Mouse (Mus musculus) heart, postnatal 25 days (tissue): ENCODE results near the gene Rbpj. TPM values are rescaled to one million over a fixed set of nuclear protein-coding genes. Genes with fewer than 3 reads are reported as not detected.

ENCODE experiments used
- DNase-seq: peaks from one replicate; pipeline ENCODE4 v3.0.0; 2022; ENCODE audit warnings: low spot score
- intact Hi-C: fragments of 180-260 bp; cut with DNase I; formaldehyde crosslinking; loops from one replicate; pipeline ENCODE4 v1.15.1; 2025
- total RNA-seq, 2 experiments: library from RNA; stranded (reverse); gene quantifications; 2 replicates each; pipeline ENCODE4 v1.2.3; 2021

Gene Rbpj
- total RNA-seq, 2 experiments from 2014 or later: 23.4 to 32.5 TPM

DNA sequence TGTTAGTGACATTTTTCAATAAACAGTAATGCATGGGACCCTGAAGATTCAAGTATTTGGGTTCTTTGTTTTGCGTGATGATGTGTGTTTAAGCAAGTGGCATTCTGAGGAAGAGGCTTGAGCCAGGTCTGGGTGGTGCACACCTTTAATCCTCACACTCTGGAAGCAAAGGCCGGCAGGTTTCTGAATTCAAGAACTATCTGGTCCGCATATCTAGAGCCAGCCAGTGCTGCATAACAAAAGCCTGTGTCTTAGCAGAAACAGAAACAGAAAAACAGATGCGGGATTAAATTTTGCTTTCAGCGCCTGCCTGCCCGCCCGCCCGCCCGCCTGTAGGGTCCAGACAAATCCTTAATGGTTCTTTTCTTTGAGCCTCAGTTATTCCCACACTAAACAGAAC lies 1.6 kb downstream of the Rbpj start:
- no peak for DNase-seq
- intact Hi-C loops: loop anchor here (5.0 kb wide), 1 partner anchor 35 kb away; no protein-coding TSS in a partner anchor

DNA sequence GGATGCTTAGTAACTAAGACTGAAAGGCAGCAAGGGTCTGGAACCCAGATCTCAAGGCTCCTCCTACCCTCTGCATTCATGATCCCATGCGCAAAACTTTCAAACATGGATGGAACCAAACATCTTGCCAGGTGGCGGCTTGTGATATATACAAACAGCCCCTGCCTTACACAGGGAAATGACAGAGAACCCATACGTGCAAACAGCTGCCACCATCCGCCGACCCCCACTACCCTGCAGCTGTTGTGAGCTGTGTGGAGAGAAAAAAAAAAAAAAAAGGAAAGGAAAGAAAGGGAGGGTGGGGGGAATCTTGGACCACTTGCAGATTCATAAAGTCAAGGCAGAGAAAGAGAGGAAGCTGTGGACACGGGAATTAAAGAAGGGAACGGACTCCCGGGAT lies 2.4 kb downstream of the Rbpj start:
- intact Hi-C loops: loop anchor here (5.0 kb wide), 1 partner anchor 36 kb away; no protein-coding TSS in a partner anchor
- DNase-seq: no peak

DNA sequence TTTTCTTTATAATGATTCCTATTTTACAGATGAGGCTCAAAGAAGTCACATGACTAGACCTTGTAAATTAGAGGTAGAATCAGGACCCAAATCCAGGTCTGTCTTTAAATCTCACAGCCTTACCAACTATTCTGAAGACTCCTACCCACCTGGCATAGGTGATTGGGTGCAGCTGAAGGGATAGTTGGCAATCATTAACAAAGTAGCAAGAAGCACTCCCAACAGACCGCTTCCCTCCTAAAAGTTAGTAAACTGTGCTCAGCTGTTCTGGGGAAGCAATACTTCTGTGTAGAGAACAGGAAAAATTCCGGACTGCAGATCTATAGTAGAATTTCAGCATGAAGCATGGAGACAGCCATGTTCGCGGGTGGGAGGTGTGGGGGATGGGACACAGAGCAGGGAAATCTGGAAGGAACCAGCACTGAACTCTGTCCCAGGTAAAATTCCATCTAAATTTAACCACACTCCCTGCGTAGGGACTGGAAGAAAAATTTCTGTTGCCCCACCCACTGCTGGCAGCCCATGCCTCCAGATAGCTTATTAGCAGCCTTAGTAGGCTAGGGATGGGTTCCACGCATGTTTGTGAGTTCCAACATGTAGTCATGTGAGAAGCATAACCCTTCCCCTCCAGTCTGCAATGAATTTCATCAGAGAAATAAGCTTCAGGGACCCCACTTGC lies 3.3 kb downstream of the Rbpj start:
- no peak for DNase-seq
- intact Hi-C loops: loop anchor here (5.0 kb wide), 1 partner anchor 37 kb away; no protein-coding TSS in a partner anchor

DNA sequence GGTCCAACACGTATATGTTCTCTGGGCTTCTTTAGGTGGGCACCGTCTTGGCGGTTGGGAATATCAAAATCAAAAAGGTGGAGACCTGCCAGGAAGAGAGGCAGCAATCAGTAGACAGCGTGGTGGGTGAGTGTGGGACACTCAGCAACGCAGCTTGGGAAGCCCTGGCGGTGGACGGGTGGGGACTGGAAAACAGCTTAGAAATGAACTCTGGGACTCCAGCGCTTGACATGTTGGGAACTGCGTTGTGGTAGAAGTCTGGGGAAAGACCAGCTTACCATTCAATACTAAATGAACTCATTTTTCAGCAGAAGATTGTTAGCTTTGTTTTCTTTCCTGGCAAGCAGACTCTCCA lies 3.8 kb downstream of the Rbpj start:
- no peak for DNase-seq
- intact Hi-C loops: loop anchor here (5.0 kb wide), 2 partner anchors 37 to 123 kb away; no protein-coding TSS in a partner anchor

DNA sequence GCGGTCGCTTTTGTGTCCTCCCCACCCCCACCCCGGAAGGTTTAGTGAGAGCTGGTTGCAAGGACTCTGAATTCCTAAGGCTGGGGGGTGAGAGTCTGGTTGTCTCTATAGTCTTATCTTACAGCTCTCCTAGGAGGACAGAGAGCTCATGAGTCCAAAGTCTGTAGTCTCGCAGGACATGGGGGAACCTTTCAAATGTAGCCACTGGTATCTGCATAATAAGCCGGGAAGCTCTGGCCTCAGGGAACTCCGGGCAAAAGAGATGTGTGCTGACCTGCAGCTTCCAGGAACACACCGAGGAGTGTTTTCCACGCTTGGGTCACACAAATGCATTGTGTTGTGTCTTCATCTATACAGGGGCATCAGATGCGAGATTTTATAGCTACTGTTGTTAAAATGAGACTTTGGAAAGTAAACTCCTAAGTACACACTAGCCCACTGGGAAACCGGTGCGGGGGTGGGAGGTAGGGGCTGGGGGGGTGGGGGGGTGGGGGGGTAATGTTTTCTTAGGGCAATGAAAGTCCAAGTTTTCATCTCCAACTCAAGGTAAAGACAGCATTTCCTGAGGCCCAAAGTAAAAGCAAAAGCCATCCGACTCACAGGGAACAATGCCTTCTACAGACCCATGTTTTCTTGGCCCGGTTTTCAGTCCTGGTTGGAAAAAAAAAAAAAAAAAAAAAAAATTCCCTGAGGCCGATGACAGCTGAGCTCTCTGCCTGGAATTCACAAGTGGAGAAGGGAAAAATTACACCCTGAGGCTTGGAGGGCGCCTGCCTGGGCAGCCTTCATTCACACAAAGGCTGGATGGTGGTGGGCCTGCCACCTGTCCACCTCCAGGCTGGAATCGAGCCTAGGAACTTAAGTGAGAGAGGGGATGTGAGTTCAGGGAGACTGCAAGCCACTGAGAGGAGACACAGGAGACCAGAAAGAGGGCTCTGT lies 4.5 kb downstream of the Rbpj start:
- intact Hi-C loops: loop anchor here (5.0 kb wide), 1 partner anchor 122 kb away; no protein-coding TSS in a partner anchor
- DNase-seq: no peak

DNA sequence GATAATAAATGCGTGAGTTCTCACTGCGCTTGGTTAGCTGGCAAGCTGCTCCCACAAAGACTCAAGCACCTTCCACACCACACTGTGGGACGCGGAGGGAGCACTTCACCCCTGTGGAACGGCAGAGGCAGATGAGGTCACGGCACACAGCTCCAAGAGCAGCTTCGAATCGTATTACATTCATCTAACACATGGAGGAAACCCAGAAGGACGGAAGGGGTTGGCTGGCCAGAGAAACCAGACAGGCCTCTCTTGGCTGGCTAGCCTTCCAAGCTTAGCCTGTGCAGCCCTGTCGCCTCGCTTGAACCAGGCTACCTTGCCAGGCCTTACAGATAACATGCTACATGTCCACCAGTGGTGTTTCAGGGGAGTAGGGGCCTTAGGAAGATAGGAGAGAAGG lies 6.5 kb downstream of the Rbpj start:
- peak; percentile 69 for DNase-seq
- intact Hi-C loops: loop anchor here (5.0 kb wide), 1 partner anchor 120 kb away; no protein-coding TSS in a partner anchor

DNA sequence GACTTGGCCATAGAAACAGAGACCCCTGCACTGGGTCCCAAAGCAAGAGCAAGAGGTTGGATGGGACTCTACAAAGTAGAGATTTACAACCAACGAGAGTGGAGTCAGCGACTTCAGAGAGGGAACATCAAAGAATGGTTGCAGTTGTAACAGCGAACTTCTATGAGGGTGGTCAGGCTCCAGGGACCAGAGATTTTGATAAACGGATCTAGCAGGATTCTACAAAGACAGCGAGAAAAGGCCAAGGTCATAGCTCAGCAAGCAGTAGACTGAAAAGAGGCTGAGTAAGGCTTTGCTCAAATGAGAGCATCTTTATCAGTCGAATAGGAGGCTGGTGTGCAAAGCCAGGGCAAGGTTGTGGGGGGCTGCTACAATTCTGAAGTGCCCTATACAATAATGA lies 13.2 kb downstream of the Rbpj start:
- no peak for DNase-seq
- intact Hi-C loops: no loop called here

DNA sequence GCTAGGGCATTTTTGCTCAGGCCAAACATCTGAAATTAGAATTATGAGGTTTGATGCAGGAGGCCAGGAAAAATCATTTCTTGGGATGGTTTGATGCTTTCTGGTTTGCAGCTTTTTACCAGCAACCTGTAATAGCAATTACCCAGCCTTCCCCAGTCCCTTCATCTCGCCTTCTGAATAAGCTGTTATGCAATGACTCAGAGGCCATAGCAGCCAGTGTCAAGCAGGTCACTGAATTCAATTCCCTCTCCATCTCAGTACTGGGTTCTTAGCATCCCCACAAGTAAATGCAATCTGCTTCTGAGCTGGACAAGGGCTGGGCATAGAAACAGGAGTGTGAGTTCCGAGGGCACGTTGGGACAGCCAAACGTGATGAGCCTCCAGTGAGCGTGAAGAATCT lies 13.9 kb downstream of the Rbpj start:
- intact Hi-C loops: no loop called here

DNA sequence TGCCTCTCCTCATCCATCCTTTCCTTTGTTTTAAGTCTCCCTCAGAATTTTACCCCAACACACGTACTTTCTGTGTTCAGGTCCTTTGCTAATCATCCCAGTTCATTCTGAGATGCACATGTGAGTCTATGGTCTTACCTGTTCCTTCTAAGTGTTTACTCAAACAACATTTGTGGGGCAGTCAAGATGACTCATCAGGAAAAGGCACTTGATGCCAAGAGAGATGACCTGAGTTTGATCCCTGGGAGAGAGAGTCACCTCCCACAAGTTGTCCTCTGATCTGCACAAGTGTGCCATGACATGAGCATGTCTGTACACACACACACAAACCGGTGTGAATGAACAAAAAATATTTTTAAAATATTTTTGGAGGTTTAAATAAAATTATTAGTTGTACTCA lies 15.1 kb downstream of the Rbpj start:
- no peak for DNase-seq
- intact Hi-C loops: no loop called here

More for the DNA sequence above, 13.9 kb downstream of the Rbpj start:
- no peak for DNase-seq

DNA sequence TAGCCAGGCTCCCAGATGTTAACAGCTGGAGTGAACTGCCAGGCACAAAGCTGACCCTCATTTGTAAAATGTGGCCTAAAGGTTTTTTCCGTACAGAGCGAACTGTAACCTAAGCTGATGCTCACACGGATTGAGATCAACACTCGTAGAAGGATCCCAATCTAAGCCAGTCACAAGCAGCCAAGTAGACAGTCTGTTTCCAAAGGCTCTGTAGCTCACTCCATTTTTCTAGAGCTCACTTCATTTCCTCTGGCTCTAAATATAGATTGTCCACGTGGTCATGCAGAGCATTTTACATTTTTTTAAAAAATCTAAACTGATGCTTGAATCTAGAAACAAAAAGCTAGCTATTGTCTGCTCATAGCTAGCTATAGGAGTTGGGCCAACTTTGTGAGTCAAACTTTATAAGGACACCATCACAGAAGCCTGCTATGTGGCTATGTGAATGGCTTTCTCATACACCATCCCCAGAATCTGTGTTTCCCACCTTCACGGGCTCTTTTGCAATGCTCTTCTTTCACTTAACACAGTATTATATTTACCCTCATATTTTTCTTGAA lies 19.2 kb downstream of the Rbpj start:
- intact Hi-C loops: no loop called here
- DNase-seq: no peak

DNA sequence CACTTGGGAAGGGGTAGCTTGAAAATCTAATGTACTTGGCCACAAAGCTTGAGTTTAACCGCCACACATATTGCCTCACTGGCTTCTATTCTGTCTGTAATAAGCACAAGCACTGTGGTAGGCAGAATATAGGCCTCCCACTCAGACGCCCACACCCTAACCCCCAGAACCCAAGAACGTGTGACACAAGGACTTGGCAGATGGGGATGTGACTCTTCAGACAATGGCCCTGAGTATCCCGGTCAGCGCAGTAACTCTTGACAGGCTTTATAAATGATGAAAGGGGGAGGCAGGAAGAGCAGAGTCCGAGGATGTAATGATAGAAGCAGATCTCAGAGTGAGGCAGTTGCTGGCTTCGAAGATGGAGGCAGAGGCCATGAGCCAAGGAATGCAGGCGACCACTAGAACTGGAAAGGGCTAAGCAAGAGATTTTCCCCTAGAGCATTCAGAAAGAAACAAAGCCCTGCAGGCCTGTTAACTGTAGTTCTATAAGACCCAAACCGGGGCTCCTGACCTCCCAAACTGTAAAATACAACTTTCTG lies 20.1 kb downstream of the Rbpj start:
- DNase-seq: no peak
- intact Hi-C loops: no loop called here

DNA sequence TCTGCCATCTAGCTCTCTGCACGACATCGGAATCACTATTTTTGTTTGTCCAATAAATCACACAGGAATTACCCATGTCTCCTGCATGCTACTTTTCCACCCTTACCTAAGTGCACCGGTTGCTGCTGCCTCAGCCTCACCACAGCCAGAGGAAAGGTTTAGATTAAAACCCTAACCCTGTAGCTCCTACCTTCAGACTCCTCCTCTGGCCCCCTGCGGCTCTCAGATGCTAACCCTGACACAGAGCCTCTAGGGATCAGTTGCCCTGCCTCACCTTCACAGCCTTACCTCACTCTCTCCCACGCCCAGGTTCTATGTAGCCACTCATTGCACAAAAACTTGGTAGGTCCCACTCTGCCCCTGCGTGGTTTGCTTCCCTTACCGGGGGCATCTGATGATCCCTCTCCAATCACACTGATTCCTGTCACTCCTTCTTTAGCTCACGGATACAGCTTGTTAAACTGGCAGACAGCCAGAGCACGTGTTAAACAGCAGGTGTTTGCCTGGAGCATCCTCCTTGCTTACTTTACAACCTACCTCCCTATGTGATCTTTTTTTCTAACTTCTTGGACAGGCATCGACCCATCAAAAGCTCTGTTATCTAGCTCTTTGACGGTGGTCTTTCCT lies 21.1 kb downstream of the Rbpj start:
- no peak for DNase-seq
- intact Hi-C loops: no loop called here

DNA sequence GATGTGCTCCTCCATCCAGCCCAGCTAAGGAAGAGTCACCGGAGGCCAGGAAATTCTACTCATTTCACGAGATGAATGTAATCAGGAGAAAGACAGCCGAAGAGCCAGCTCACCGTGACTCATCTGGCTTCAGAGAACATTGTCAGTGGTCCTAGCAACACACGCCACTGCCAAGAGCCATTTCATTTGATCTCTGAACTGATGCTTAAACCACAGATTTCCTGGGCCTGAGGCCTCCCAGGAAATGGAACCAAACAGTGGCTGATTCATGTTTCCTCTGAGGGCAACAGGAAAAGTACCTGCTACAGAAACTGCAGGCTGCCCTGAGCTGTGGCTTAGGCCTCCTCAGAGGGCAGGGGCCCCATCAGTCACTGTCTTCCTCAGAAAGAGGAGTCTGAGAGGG lies 24.7 kb downstream of the Rbpj start:
- no peak for DNase-seq
- intact Hi-C loops: no loop called here

DNA sequence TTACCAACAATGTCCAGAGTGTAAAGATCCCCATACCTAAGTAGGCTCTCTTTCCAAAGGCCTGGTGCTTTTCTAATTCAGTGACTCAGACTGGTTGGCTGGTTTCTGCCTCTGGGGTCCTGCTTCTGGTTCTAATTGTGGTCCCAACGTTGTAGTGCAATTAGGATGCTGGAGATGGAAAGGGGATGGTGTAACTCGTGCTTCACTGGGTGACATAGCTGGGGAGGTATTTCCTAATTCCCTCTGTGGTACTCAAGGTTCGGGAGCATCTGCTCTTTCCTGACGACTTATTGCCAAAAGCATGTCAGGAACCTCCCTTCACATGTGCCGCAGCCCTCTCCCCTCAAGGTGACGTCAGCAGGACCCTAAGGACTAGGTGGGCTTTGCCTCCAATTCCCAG lies 27.8 kb downstream of the Rbpj start:
- DNase-seq: no peak
- intact Hi-C loops: no loop called here

DNA sequence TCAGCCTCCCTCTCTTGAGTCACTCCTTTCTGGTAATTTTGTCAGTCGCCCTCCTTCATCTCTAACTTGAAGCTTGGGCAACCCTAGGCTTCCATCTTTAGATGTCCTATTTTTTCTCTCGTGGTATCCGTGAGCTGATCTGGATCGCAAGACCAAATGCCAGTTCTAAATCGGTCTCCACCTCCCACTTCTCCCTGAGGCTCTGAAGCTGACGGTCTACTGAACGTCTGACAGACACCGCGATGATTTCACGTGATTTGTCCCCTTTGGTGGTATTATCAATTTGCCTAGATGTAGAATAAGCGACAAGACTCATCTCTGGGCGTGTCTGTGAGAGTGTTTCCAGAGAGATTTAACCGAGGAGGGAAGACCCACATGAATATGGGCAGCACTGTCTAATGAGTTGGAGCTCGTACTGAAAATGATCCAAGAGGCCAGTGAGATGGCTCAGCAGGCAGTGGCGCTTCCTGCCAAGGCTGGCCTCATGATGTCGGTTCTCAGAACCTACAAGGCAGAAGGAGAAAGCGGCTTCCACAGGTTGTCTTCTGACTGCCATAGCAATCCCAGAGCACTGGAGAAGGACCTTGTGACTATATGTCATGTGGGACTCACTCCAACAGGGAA lies 28.7 kb downstream of the Rbpj start:
- intact Hi-C loops: no loop called here
- DNase-seq: no peak

DNA sequence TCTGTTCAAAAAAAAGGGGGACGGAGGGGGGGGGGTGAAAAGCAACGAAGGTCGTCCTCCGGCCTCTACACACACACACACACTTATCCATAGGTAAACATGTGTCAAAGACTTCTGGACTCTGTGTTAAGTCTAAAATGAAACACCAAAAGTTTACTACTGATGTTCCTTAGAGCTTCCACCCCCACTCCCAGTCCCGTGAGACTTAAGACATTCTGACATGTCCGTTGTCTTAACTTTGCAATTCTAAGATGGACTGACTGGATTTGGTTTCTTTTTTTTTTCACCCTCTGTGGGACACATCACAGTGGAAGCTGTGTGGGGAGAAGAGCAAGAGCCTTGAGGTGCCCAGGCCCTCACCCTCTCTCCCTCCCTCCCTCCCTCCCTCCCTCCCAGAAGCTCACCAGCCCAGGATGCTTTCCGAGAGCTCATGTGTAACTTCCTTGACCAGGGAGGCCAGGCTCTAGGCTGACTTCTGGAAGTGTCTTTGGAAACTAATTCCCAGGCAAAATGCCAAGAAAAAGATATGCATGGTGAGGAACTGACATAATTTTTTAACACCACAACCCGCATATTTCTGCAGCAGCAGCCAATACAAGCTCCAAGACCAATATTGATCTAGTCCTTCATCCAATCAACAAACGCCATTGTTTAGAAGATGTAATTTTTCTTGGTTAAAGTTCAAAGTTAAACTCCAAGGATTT lies 31.0 kb downstream of the Rbpj start:
- DNase-seq: peak; percentile 51
- intact Hi-C loops: no loop called here

DNA sequence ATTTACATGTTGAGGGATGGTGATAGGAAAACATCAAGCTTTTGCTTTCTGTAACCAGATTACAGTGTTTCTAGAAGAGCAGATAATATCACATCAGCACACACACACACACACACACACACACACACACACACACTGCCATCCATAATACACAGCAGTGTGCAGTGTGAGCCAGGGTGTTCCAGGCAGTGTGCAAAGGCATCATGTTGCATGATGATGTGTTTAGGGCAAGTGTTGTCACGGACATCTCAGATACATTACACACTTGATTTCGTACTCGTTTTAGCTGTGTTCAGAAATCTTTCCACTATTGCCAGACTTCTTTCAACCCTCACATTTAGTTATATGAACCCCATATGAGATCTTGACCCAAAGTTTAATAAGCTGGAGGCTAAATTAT lies 33.6 kb downstream of the Rbpj start:
- intact Hi-C loops: no loop called here
- no peak for DNase-seq

DNA sequence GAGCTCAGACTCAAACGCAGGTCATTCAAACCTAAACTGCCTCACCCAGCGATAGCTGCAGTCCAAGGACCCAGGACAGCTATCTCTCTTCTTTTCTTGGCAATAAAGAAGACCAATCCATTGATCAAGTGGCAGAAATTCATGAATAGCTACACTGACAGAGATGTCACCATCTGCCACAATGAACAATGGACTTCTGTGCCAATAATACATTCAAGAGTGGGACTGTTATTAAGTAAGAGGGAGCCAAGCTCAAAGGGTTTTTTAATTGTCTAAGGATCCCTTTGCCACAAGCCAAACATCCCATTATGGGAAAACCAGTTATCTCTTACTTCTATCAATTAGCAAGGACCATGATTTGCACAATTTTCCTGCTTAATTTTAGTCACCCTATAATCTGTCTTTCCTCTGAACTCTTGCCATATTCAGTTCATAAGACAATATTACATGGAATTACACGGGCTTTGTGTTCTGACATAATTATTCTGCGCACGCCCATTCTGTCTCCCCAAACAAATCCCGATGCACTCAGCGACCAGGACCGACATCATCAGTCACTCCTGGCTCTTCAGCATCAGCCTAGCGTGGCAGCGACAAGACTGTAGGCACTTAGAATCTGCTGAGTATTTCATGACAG lies 34.7 kb downstream of the Rbpj start:
- no peak for DNase-seq
- intact Hi-C loops: no loop called here

DNA sequence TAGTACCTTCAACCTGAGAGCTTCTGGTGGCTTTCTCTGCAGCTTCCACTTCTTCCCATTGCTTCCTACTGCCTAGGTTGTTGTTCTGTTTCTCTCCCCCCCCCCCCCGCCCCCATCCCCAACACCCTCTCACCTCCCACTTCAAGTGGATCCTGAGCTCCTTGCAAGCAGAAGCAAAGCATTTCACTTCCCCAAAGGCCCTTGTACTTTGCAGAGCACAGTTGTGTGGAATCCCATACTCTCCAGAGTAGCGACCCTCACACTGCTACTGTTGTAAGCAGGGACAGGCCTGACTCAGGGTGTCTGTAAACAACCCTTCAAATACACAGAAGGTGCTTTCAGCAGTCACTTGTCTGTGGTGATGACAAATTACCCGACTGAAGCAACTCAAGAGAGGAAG lies 37.3 kb downstream of the Rbpj start:
- DNase-seq: no peak
- intact Hi-C loops: no loop called here
